Mouse (Mus musculus) limb, embryonic 11.5 days (tissue): ENCODE measurements around the gene Micu1. TPM values are rescaled to one million over a fixed set of nuclear protein-coding genes. Genes with fewer than 3 reads are reported as not detected.
A peak's percentile ranks its signal among the peaks of the same experiment; 100 is the strongest.

Source experiments
- ATAC-seq: fragments of 200-750 bp; cut with Nextera tagmentation; 2 replicates; pipeline ENCODE4 v1.8.0; 2017; ENCODE audit warnings: low read depth; ENCODE audit not compliant: insufficient number of reproducible peaks, low FRiP score, low TSS enrichment
- DNase-seq: peaks from one replicate; pipeline ENCODE4 v3.0.0-alpha.2; 2015; ENCODE audit warnings: low spot score
- H3K27ac ChIP-seq: fragments of 300-500 bp; sonication (generic); replicated peaks from 2 replicates; pipeline ENCODE4 v1.5.1; 2014; ENCODE audit warnings: low read depth, mild to moderate bottlenecking, low read length
- H3K27me3 ChIP-seq: fragments of 300-500 bp; sonication (generic); 2 replicates; pipeline ENCODE4 v1.6.1; 2014; ENCODE audit warnings: mild to moderate bottlenecking, low read length, mixed read lengths; ENCODE audit not compliant: control insufficient read depth, insufficient read depth
- H3K36me3 ChIP-seq: fragments of 300-500 bp; sonication (generic); 2 replicates; pipeline ENCODE4 v1.6.1; 2014; ENCODE audit warnings: mild to moderate bottlenecking, low read length, moderate library complexity, mixed read lengths; ENCODE audit not compliant: control insufficient read depth, insufficient read depth
- H3K4me1 ChIP-seq: fragments of 300-500 bp; sonication (generic); 2 replicates; pipeline ENCODE4 v1.6.1; 2014; ENCODE audit warnings: low read length, mixed read lengths; ENCODE audit not compliant: control insufficient read depth, insufficient read depth
- H3K4me2 ChIP-seq: fragments of 300-500 bp; sonication (generic); 2 replicates; pipeline ENCODE4 v1.6.1; 2014; ENCODE audit warnings: low read depth, mild to moderate bottlenecking, moderate library complexity; ENCODE audit not compliant: severe bottlenecking
- H3K4me3 ChIP-seq: fragments of 300-500 bp; sonication (generic); 2 replicates; pipeline ENCODE4 v1.5.1; 2014; ENCODE audit warnings: low read depth, low read length
- H3K9ac ChIP-seq: fragments of 300-500 bp; sonication (generic); 2 replicates; pipeline ENCODE4 v1.6.1; 2014; ENCODE audit warnings: mild to moderate bottlenecking, low read length
- H3K9me3 ChIP-seq: fragments of 300-500 bp; sonication (generic); 2 replicates; pipeline ENCODE4 v1.6.1; 2016; ENCODE audit warnings: low read length; ENCODE audit not compliant: control insufficient read depth
- WGBS: fragments of 180-500 bp; shearing (Covaris S2); extraction: QIAGEN DNeasy Blood & Tissue Kit; methylation state at CpG from one replicate; pipeline ENCODE4 v1.1.7; 2014; 5-methylcytosine and 5-hydroxymethylcytosine counted together
- polyA plus RNA-seq: library from polyadenylated mRNA; unstranded; fragments of >200 nt; fragmentation: Nextera tagmentation; extraction: Ambion mirVana; gene quantifications from 2 replicates; pipeline ENCODE4 v1.2.1, GENCODE M21; 2014

The Micu1 gene
- polyA plus RNA-seq, 1 experiment from 2014 or later: 50.4 TPM

GRCm38 (mm10) chr10:59899341-59900173, 197.3 kb downstream of the Micu1 start:
- no peaks in the 10 kb centered on the region for H3K9me3 ChIP-seq
- H3K4me3 ChIP-seq: no peak overlapping the region; the same call in 1 of the 2 replicates
- H3K9ac ChIP-seq: peak overlapping the region; percentile 59
- H3K4me2 ChIP-seq: peak overlapping the region; percentile 34
- ATAC-seq (peak; percentile 84), DNase-seq (peak; percentile 88)
- WGBS: 7% methylated on average over 21 of the region's 21 CpGs
- H3K36me3 ChIP-seq: peaks cover 18% of the 10 kb centered on the region
- H3K27me3 ChIP-seq: no peaks in the 10 kb centered on the region; the same call in 1 of the 2 replicates
- H3K4me1 ChIP-seq: peaks cover 61% of the 10 kb centered on the region
- H3K27ac ChIP-seq: peak overlapping the region; percentile 87

GRCm38 (mm10) chr10:59900174-59900435, 197.8 kb downstream of the Micu1 start:
- WGBS: 49% methylated on average over 4 of the region's 4 CpGs

GRCm38 (mm10) chr10:59900939-59901338, 198.7 kb downstream of the Micu1 start:
- peaks cover 15% of the 10 kb centered on the region for H3K36me3 ChIP-seq
- no peak overlapping the region for H3K9ac ChIP-seq
- 49% methylated on average over 4 of the region's 4 CpGs for WGBS
- DNase-seq (no peak), ATAC-seq (no peak)
- no peaks in the 10 kb centered on the region; the same call in 1 of the 2 replicates for H3K27me3 ChIP-seq
- no peak overlapping the region for H3K4me2 ChIP-seq
- H3K9me3 ChIP-seq: no peaks in the 10 kb centered on the region
- H3K4me3 ChIP-seq: no peak overlapping the region
- peak overlapping the region; percentile 10; the same call in 1 of the 2 replicates for H3K27ac ChIP-seq
- H3K4me1 ChIP-seq: peaks cover 57% of the 10 kb centered on the region

More at GRCm38 (mm10) chr10:59900174-59900435, 197.8 kb downstream of the Micu1 start:
- ATAC-seq (no peak), DNase-seq (no peak)
- H3K27ac ChIP-seq: peak overlapping the region; percentile 87
- no peak overlapping the region for H3K9ac ChIP-seq
- H3K36me3 ChIP-seq: peaks cover 17% of the 10 kb centered on the region
- peak overlapping the region; percentile 34; the same call in 1 of the 2 replicates for H3K4me2 ChIP-seq
- H3K4me3 ChIP-seq: no peak overlapping the region
- H3K27me3 ChIP-seq: no peaks in the 10 kb centered on the region; the same call in 1 of the 2 replicates
- peaks cover 58% of the 10 kb centered on the region for H3K4me1 ChIP-seq
- no peaks in the 10 kb centered on the region for H3K9me3 ChIP-seq

- no peak overlapping the region for H3K4me2 ChIP-seq
- DNase-seq: no peak
- H3K36me3 ChIP-seq: peaks cover 14% of the 10 kb centered on the region
- 88% methylated on average over 1 of the region's 1 CpGs for WGBS
- ATAC-seq: no peak
- H3K9ac ChIP-seq: no peak overlapping the region
- H3K9me3 ChIP-seq: no peaks in the 10 kb centered on the region
- no peak overlapping the region for H3K4me3 ChIP-seq
- H3K27ac ChIP-seq: peak overlapping the region; percentile 10; the same call in 1 of the 2 replicates
- H3K4me1 ChIP-seq: peaks cover 57% of the 10 kb centered on the region
- no peaks in the 10 kb centered on the region; the same call in 1 of the 2 replicates for H3K27me3 ChIP-seq
These were observed 199.2 kb downstream of the Micu1 start for GRCm38 (mm10) chr10:59901463-59901862.

GRCm38 (mm10) chr10:59901986-59902605, 199.8 kb downstream of the Micu1 start:
- Histone ChIP-seq H3K4me2 (no peak overlapping the region), H3K9ac (0 out of 2 replicates have a peak overlapping the region, but pooled peaks have one; percentile 7), H3K9me3 (no peaks in the 10 kb centered on the region), H3K4me1 (peaks cover 55% of the 10 kb centered on the region), H3K36me3 (peaks cover 10% of the 10 kb centered on the region), H3K4me3 (no peak overlapping the region), H3K27ac (peak overlapping the region; percentile 57; the same call in 1 of the 2 replicates), H3K27me3 (no peaks in the 10 kb centered on the region; the same call in 1 of the 2 replicates)
- ATAC-seq: no peak
- 82% methylated on average over 8 of the region's 8 CpGs for WGBS
- DNase-seq: no peak

- 49% methylated on average over 8 of the region's 8 CpGs for WGBS
- H3K4me3 ChIP-seq: no peak overlapping the region
- H3K4me2 ChIP-seq: no peak overlapping the region
- H3K36me3 ChIP-seq: peaks cover 5% of the 10 kb centered on the region; the same call in 1 of the 2 replicates
- DNase-seq: no peak
- H3K9me3 ChIP-seq: no peaks in the 10 kb centered on the region
- 0 out of 2 replicates have a peak overlapping the region, but pooled peaks have one; percentile 7 for H3K9ac ChIP-seq
- peak overlapping the region; percentile 57; the same call in 1 of the 2 replicates for H3K27ac ChIP-seq
- ATAC-seq: no peak
- peaks cover 55% of the 10 kb centered on the region for H3K4me1 ChIP-seq
- no peaks in the 10 kb centered on the region; the same call in 1 of the 2 replicates for H3K27me3 ChIP-seq
These were observed 200.3 kb downstream of the Micu1 start for GRCm38 (mm10) chr10:59902606-59902990.

- Histone ChIP-seq H3K36me3 (peaks cover 3% of the 10 kb centered on the region; the same call in 1 of the 2 replicates), H3K27ac (peak overlapping the region; percentile 57; the same call in 1 of the 2 replicates), H3K9me3 (no peaks in the 10 kb centered on the region), H3K27me3 (no peaks in the 10 kb centered on the region; the same call in 1 of the 2 replicates), H3K9ac (no peak overlapping the region), H3K4me1 (peaks cover 57% of the 10 kb centered on the region), H3K4me2 (no peak overlapping the region), H3K4me3 (no peak overlapping the region)
- 47% methylated on average over 7 of the region's 7 CpGs for WGBS
- no peak for DNase-seq
- ATAC-seq: no peak
These were observed 200.9 kb downstream of the Micu1 start for GRCm38 (mm10) chr10:59903170-59903569.

GRCm38 (mm10) chr10:59907080-59907609, 204.9 kb downstream of the Micu1 start:
- DNase-seq (no peak), ATAC-seq (0 out of 2 replicates have a peak, but pooled peaks have one; percentile 42)
- H3K9ac ChIP-seq: no peak overlapping the region
- H3K4me3 ChIP-seq: no peak overlapping the region
- no peak overlapping the region for H3K4me2 ChIP-seq
- peak overlapping the region; percentile 36; the same call in 1 of the 2 replicates for H3K27ac ChIP-seq
- H3K27me3 ChIP-seq: no peaks in the 10 kb centered on the region; the same call in 1 of the 2 replicates
- H3K4me1 ChIP-seq: peaks cover 50% of the 10 kb centered on the region
- no peaks in the 10 kb centered on the region; the same call in 1 of the 2 replicates for H3K36me3 ChIP-seq
- WGBS: 86% methylated on average over 3 of the region's 3 CpGs
- H3K9me3 ChIP-seq: no peaks in the 10 kb centered on the region
